Mouse (Mus musculus): ENCODE data around the gene Apon. TPM values are rescaled to one million over a fixed set of nuclear protein-coding genes. Genes with fewer than 3 reads are reported as not detected.
"Not testable (repeated sequence)": the region's sequence is repeated elsewhere in the genome, so short reads cannot be mapped to it uniquely, and the experiment has no call there.

Apon gene
- polyA plus RNA-seq, 1 experiment from 2014 or later: not detected

GRCm38 (mm10) chr10:128212871-128213323, 41.0 kb upstream of the Apon start:
- peak overlapping the region; percentile 49 for H3K4me2 ChIP-seq (ENCODE audit: low read length)
- peaks cover 15% of the 10 kb centered on the region for H3K4me1 ChIP-seq (ENCODE audit: control insufficient read depth, insufficient read depth, low read length)
- WGBS: 2% methylated on average over 18 of the region's 18 CpGs
- no peak for ATAC-seq
- no peaks in the 10 kb centered on the region for H3K36me3 ChIP-seq (ENCODE audit: control insufficient read depth, insufficient read depth, low read length)
- H3K4me3 ChIP-seq (ENCODE audit: low read depth, low read length): peak overlapping the region; percentile 18
- no peaks in the 10 kb centered on the region for H3K9me3 ChIP-seq (replicated peaks; ENCODE audit: control insufficient read depth, low read length, poor library complexity, severe bottlenecking)
- peaks cover 2% of the 10 kb centered on the region; the same call in 1 of the 2 replicates for H3K27me3 ChIP-seq (ENCODE audit: control insufficient read depth, insufficient read depth, low read depth, low read length)
- H3K9ac ChIP-seq (ENCODE audit: low read depth, low read length): 0 out of 2 replicates have a peak overlapping the region, but pooled peaks have one; percentile 35
- H3K27ac ChIP-seq (ENCODE audit: low read length): no peak overlapping the region

GRCm38 (mm10) chr10:128214112-128214511, 39.8 kb upstream of the Apon start:
- WGBS: 91% methylated on average over 4 of the region's 4 CpGs
- not testable (repeated sequence) for H3K9ac ChIP-seq (ENCODE audit: low read depth, low read length); H3K36me3 ChIP-seq (ENCODE audit: control insufficient read depth, insufficient read depth, low read length); H3K27me3 ChIP-seq (ENCODE audit: control insufficient read depth, insufficient read depth, low read depth, low read length); H3K4me2 ChIP-seq (ENCODE audit: low read length); H3K4me3 ChIP-seq (ENCODE audit: low read depth, low read length); H3K27ac ChIP-seq (ENCODE audit: low read length); ATAC-seq; H3K9me3 ChIP-seq (replicated peaks; ENCODE audit: control insufficient read depth, low read length, poor library complexity, severe bottlenecking)
- H3K4me1 ChIP-seq (ENCODE audit: control insufficient read depth, insufficient read depth, low read length): peaks cover 15% of the 10 kb centered on the region

- WGBS: 89% methylated on average over 5 of the region's 5 CpGs
- Histone ChIP-seq H3K36me3 (ENCODE audit: control insufficient read depth, insufficient read depth, low read length) (no peaks in the 10 kb centered on the region), H3K4me3 (ENCODE audit: low read depth, low read length) (no peak overlapping the region), H3K9ac (ENCODE audit: low read depth, low read length) (no peak overlapping the region), H3K4me2 (ENCODE audit: low read length) (no peak overlapping the region), H3K27me3 (ENCODE audit: control insufficient read depth, insufficient read depth, low read depth, low read length) (peaks cover 2% of the 10 kb centered on the region; the same call in 1 of the 2 replicates), H3K4me1 (ENCODE audit: control insufficient read depth, insufficient read depth, low read length) (peaks cover 15% of the 10 kb centered on the region), H3K9me3 (replicated peaks; ENCODE audit: control insufficient read depth, low read length, poor library complexity, severe bottlenecking) (no peaks in the 10 kb centered on the region), H3K27ac (ENCODE audit: low read length) (no peak overlapping the region)
- no peak for ATAC-seq
Observed at GRCm38 (mm10) chr10:128214981-128215380, 38.9 kb upstream of the Apon start.

- Histone ChIP-seq H3K4me1 (ENCODE audit: control insufficient read depth, insufficient read depth, low read length) (no peaks in the 10 kb centered on the region), H3K4me3 (ENCODE audit: low read depth, low read length) (no peak overlapping the region), H3K9ac (ENCODE audit: low read depth, low read length) (no peak overlapping the region), H3K27ac (ENCODE audit: low read length) (no peak overlapping the region), H3K4me2 (ENCODE audit: low read length) (no peak overlapping the region), H3K27me3 (ENCODE audit: control insufficient read depth, insufficient read depth, low read depth, low read length) (peaks cover 1% of the 10 kb centered on the region; the same call in 1 of the 2 replicates), H3K36me3 (ENCODE audit: control insufficient read depth, insufficient read depth, low read length) (no peaks in the 10 kb centered on the region), H3K9me3 (replicated peaks; ENCODE audit: control insufficient read depth, low read length, poor library complexity, severe bottlenecking) (no peaks in the 10 kb centered on the region)
- WGBS: 95% methylated on average over 18 of the region's 18 CpGs
- ATAC-seq: no peak
Observed at GRCm38 (mm10) chr10:128218387-128219117, 35.3 kb upstream of the Apon start.

- Histone ChIP-seq H3K27ac (ENCODE audit: low read length) (no peak overlapping the region), H3K4me2 (ENCODE audit: low read length) (no peak overlapping the region), H3K36me3 (ENCODE audit: control insufficient read depth, insufficient read depth, low read length) (no peaks in the 10 kb centered on the region), H3K4me3 (ENCODE audit: low read depth, low read length) (no peak overlapping the region), H3K9me3 (replicated peaks; ENCODE audit: control insufficient read depth, low read length, poor library complexity, severe bottlenecking) (no peaks in the 10 kb centered on the region), H3K27me3 (ENCODE audit: control insufficient read depth, insufficient read depth, low read depth, low read length) (no peaks in the 10 kb centered on the region), H3K4me1 (ENCODE audit: control insufficient read depth, insufficient read depth, low read length) (no peaks in the 10 kb centered on the region), H3K9ac (ENCODE audit: low read depth, low read length) (no peak overlapping the region)
- ATAC-seq: no peak
- 65% methylated on average over 16 of the region's 16 CpGs for whole genome bisulfite sequencing
Observed at GRCm38 (mm10) chr10:128221533-128222286, 32.2 kb upstream of the Apon start.

GRCm38 (mm10) chr10:128225064-128225463, 28.8 kb upstream of the Apon start:
- no peaks in the 10 kb centered on the region for H3K36me3 ChIP-seq (ENCODE audit: control insufficient read depth, insufficient read depth, low read length)
- no peak overlapping the region for H3K9ac ChIP-seq (ENCODE audit: low read depth, low read length)
- no peak overlapping the region for H3K4me3 ChIP-seq (ENCODE audit: low read depth, low read length)
- H3K4me1 ChIP-seq (ENCODE audit: control insufficient read depth, insufficient read depth, low read length): no peaks in the 10 kb centered on the region
- H3K9me3 ChIP-seq (replicated peaks; ENCODE audit: control insufficient read depth, low read length, poor library complexity, severe bottlenecking): no peaks in the 10 kb centered on the region
- no peaks in the 10 kb centered on the region for H3K27me3 ChIP-seq (ENCODE audit: control insufficient read depth, insufficient read depth, low read depth, low read length)
- no peak overlapping the region for H3K27ac ChIP-seq (ENCODE audit: low read length)
- ATAC-seq: no peak
- WGBS: 42% methylated on average over 5 of the region's 5 CpGs
- no peak overlapping the region for H3K4me2 ChIP-seq (ENCODE audit: low read length)

- ATAC-seq: no peak
- no peaks in the 10 kb centered on the region for H3K36me3 ChIP-seq (ENCODE audit: control insufficient read depth, insufficient read depth, low read length)
- no peak within 1 kb of the TSS for H3K4me3 ChIP-seq (ENCODE audit: low read depth, low read length)
- 34% methylated on average over 4 of the region's 4 CpGs for WGBS
- H3K27me3 ChIP-seq (ENCODE audit: control insufficient read depth, insufficient read depth, low read depth, low read length): no peaks in the 10 kb centered on the region
- H3K9me3 ChIP-seq (replicated peaks; ENCODE audit: control insufficient read depth, low read length, poor library complexity, severe bottlenecking): no peaks in the 10 kb centered on the region
- H3K4me1 ChIP-seq (ENCODE audit: control insufficient read depth, insufficient read depth, low read length): no peaks in the 10 kb centered on the region
- no peak within 1 kb of the TSS for H3K9ac ChIP-seq (ENCODE audit: low read depth, low read length)
- no peak within 1 kb of the TSS for H3K27ac ChIP-seq (ENCODE audit: low read length)
- H3K4me2 ChIP-seq (ENCODE audit: low read length): no peak within 1 kb of the TSS
Observed at GRCm38 (mm10) chr10:128225538-128225937, 28.4 kb upstream of the Apon start, which contains the start of gene Mip. Mip (plus strand) TSS chr10:128225838.

GRCm38 (mm10) chr10:128227592-128227991, 26.3 kb upstream of the Apon start:
- no peak for ATAC-seq
- no peak overlapping the region for H3K27ac ChIP-seq (ENCODE audit: low read length)

GRCm38 (mm10) chr10:128228009-128228408, 25.9 kb upstream of the Apon start:
- WGBS: 91% methylated on average over 8 of the region's 8 CpGs
- H3K9ac ChIP-seq (ENCODE audit: low read depth, low read length): no peak overlapping the region
- H3K27me3 ChIP-seq (ENCODE audit: control insufficient read depth, insufficient read depth, low read depth, low read length): no peaks in the 10 kb centered on the region
- no peaks in the 10 kb centered on the region for H3K36me3 ChIP-seq (ENCODE audit: control insufficient read depth, insufficient read depth, low read length)
- H3K4me1 ChIP-seq (ENCODE audit: control insufficient read depth, insufficient read depth, low read length): peaks cover 9% of the 10 kb centered on the region
- H3K9me3 ChIP-seq (replicated peaks; ENCODE audit: control insufficient read depth, low read length, poor library complexity, severe bottlenecking): no peaks in the 10 kb centered on the region
- H3K27ac ChIP-seq (ENCODE audit: low read length): no peak overlapping the region
- H3K4me2 ChIP-seq (ENCODE audit: low read length): no peak overlapping the region
- H3K4me3 ChIP-seq (ENCODE audit: low read depth, low read length): no peak overlapping the region
- ATAC-seq: no peak

More at GRCm38 (mm10) chr10:128227592-128227991, 26.3 kb upstream of the Apon start:
- H3K36me3 ChIP-seq (ENCODE audit: control insufficient read depth, insufficient read depth, low read length): no peaks in the 10 kb centered on the region
- no peak overlapping the region for H3K9ac ChIP-seq (ENCODE audit: low read depth, low read length)
- no peaks in the 10 kb centered on the region for H3K9me3 ChIP-seq (replicated peaks; ENCODE audit: control insufficient read depth, low read length, poor library complexity, severe bottlenecking)
- no peak overlapping the region for H3K4me3 ChIP-seq (ENCODE audit: low read depth, low read length)
- H3K4me2 ChIP-seq (ENCODE audit: low read length): no peak overlapping the region
- H3K4me1 ChIP-seq (ENCODE audit: control insufficient read depth, insufficient read depth, low read length): peaks cover 6% of the 10 kb centered on the region
- 87% methylated on average over 9 of the region's 9 CpGs for WGBS
- no peaks in the 10 kb centered on the region for H3K27me3 ChIP-seq (ENCODE audit: control insufficient read depth, insufficient read depth, low read depth, low read length)
